Mouse (Mus musculus) heart, adult 9 months (tissue): ENCODE measurements around the gene Spata33.

Experiments
- DNase-seq, 2 experiments: peaks; one replicate each; pipeline ENCODE4 v3.0.0; 2022; ENCODE audit warnings: low spot score in 2 of 2

Gene Spata33

GRCm38 (mm10) chr8:123271147-123271546 is 58.5 kb downstream of the Spata33 start:
- DNase-seq, result no peak
